In genomic region chr7:128032989-128033293, GRCm38 (mm10) we compare ENCODE assay signal across 21 mouse cellular contexts. TPM values are rescaled to one million over a fixed set of nuclear protein-coding genes. Genes with fewer than 3 reads are reported as not detected.
"Had no signal": no experiment of that assay in that cellular context is flagged by ENCODE, and none has a peak within 500 bp of the region (broad histone marks: within the 10 kb centered on the region; RNA-seq: fewer than 3 reads in every experiment).

No protein-coding gene starts in this region.

- ATAC-seq: liver, embryonic 12.5 days; midbrain, embryonic 16.5 days had no signal

- H3K9ac ChIP-seq: limb, embryonic 12.5 days; limb, embryonic 15.5 days; liver, embryonic 12.5 days; liver, embryonic 15.5 days; midbrain, embryonic 12.5 days; neural tube, embryonic 13.5 days had no signal

- H3K9me3 ChIP-seq: limb, embryonic 12.5 days; limb, embryonic 15.5 days; liver, embryonic 12.5 days; liver, embryonic 15.5 days; midbrain, embryonic 12.5 days; neural tube, embryonic 13.5 days had no signal

- H3K4me3 ChIP-seq: limb, embryonic 12.5 days; limb, embryonic 15.5 days; liver, embryonic 12.5 days; liver, embryonic 15.5 days; midbrain, embryonic 12.5 days; myocyte; neural tube, embryonic 13.5 days had no signal

- H3K4me1 ChIP-seq: limb, embryonic 12.5 days; limb, embryonic 15.5 days; liver, embryonic 12.5 days; midbrain, embryonic 12.5 days; neural tube, embryonic 13.5 days had no signal

- H3K27me3 ChIP-seq: limb, embryonic 12.5 days; limb, embryonic 15.5 days; liver, embryonic 12.5 days; liver, embryonic 15.5 days; midbrain, embryonic 12.5 days; neural tube, embryonic 13.5 days had no signal

- DNase-seq: kidney, adult 18-20 months; kidney, postnatal 14 days; kidney, postnatal 4 days; left cerebral cortex, postnatal 4 days; lung, adult 2 months; retina, postnatal 1 day; right cerebral cortex, postnatal 25 days; thymus, postnatal 25 days had no signal

- H3K27ac ChIP-seq: limb, embryonic 12.5 days; limb, embryonic 15.5 days; liver, embryonic 12.5 days; liver, embryonic 15.5 days; macrophage; midbrain, embryonic 12.5 days; neural tube, embryonic 13.5 days had no signal

- H3K4me2 ChIP-seq: limb, embryonic 12.5 days; limb, embryonic 15.5 days; liver, embryonic 12.5 days; liver, embryonic 15.5 days; midbrain, embryonic 12.5 days; neural tube, embryonic 13.5 days had no signal

- H3K36me3 ChIP-seq: limb, embryonic 12.5 days; limb, embryonic 15.5 days; liver, embryonic 12.5 days; liver, embryonic 15.5 days; midbrain, embryonic 12.5 days; neural tube, embryonic 13.5 days had no signal

RNA-seq across cellular contexts. Expression of gene Trim72, which starts 29.2 kb away (rescaled TPM):
- polyA plus RNA-seq: liver, embryonic 12.5 days; macrophage; midbrain, embryonic 12.5 days; midbrain, embryonic 16.5 days; neural tube, embryonic 13.5 days; thymus, postnatal 0 days had no signal

RNA-seq across cellular contexts. Expression of gene Gm49368, which starts 29.5 kb away (rescaled TPM):
- polyA plus RNA-seq: kidney, embryonic 16.5 days; limb, embryonic 12.5 days; limb, embryonic 15.5 days; liver, embryonic 12.5 days; lung, embryonic 16.5 days; midbrain, embryonic 12.5 days; midbrain, embryonic 16.5 days; myocyte; neural tube, embryonic 13.5 days; stomach, embryonic 14.5 days; thymus, postnatal 0 days had no signal
